In genomic region chr4:28814816-28815620, GRCm38 (mm10) we compare ENCODE assay signal across 8 mouse cellular contexts. TPM values are rescaled to one million over a fixed set of nuclear protein-coding genes. Genes with fewer than 3 reads are reported as not detected.
DNase-seq lines count a peak whose midpoint lies in the region; ATAC-seq and TF ChIP-seq lines count a peak whose summit lies in the region.

No protein-coding gene starts in this region.

- peak; percentile 43 for ATAC-seq in forebrain, embryonic 16.5 days
- peak; percentile 67 for ATAC-seq in heart, postnatal 0 days (ENCODE audit: insufficient read depth, low read depth)
- ATAC-seq in liver, postnatal 0 days: no peak
- ATAC-seq in neural tube, embryonic 14.5 days (ENCODE audit: low read depth): peak; percentile 35

- no peaks in the 10 kb centered on the region for H3K9me3 ChIP-seq in forebrain, embryonic 16.5 days (ENCODE audit: control insufficient read depth, low read length)
- H3K9me3 ChIP-seq in heart, postnatal 0 days (replicated peaks; ENCODE audit: control insufficient read depth, low read length): no peaks in the 10 kb centered on the region
- H3K9me3 ChIP-seq in liver, postnatal 0 days (ENCODE audit: low read length): no peaks in the 10 kb centered on the region
- no peaks in the 10 kb centered on the region for H3K9me3 ChIP-seq in neural tube, embryonic 14.5 days (ENCODE audit: control insufficient read depth, low read length)

- H3K27ac ChIP-seq in cerebellum, adult 2 months (ENCODE audit: insufficient read depth, low read length): peak overlapping the region; percentile 70
- H3K27ac ChIP-seq in forebrain, embryonic 16.5 days (ENCODE audit: low read length): peak overlapping the region; percentile 91
- peak overlapping the region; percentile 96 for H3K27ac ChIP-seq in heart, postnatal 0 days (ENCODE audit: low read depth)
- no peak overlapping the region for H3K27ac ChIP-seq in liver, postnatal 0 days (ENCODE audit: low read depth)
- peak overlapping the region; percentile 95 for H3K27ac ChIP-seq in neural tube, embryonic 14.5 days (ENCODE audit: low read depth, low read length)

- peak; percentile 86 for DNase-seq in Muller cell, postnatal 12 days (ENCODE audit: inconsistent ontology term)
- peak; percentile 84 to 85 for DNase-seq in cerebellum, adult 2 months
- DNase-seq in heart, postnatal 0 days (ENCODE audit: low spot score): peak; percentile 77
- DNase-seq in kidney, postnatal 36 days: peak; percentile 43 to 62
- peak; percentile 36 for DNase-seq in liver, postnatal 0 days
- DNase-seq in urinary bladder, adult 18-20 months (ENCODE audit: low spot score in 2 of 2): peak; percentile 14 to 51

- H3K36me3 ChIP-seq in forebrain, embryonic 16.5 days (ENCODE audit: control insufficient read depth, insufficient read depth): no peaks in the 10 kb centered on the region
- no peaks in the 10 kb centered on the region for H3K36me3 ChIP-seq in heart, postnatal 0 days (replicated peaks; ENCODE audit: control insufficient read depth, insufficient read depth, low read length)
- H3K36me3 ChIP-seq in liver, postnatal 0 days (replicated peaks; ENCODE audit: insufficient read depth, low read length): no peaks in the 10 kb centered on the region
- no peaks in the 10 kb centered on the region for H3K36me3 ChIP-seq in neural tube, embryonic 14.5 days (ENCODE audit: control insufficient read depth, insufficient read depth, low read length)

- H3K4me1 ChIP-seq in cerebellum, adult 2 months (ENCODE audit: control insufficient read depth, insufficient read depth, low read length): no peaks in the 10 kb centered on the region; the same call in 1 of the 2 replicates
- H3K4me1 ChIP-seq in forebrain, embryonic 16.5 days (replicated peaks; ENCODE audit: control insufficient read depth, insufficient read depth, low read length): peaks cover 3% of the 10 kb centered on the region; the same call in 1 of the 2 replicates
- H3K4me1 ChIP-seq in heart, postnatal 0 days (ENCODE audit: control insufficient read depth, insufficient read depth): no peaks in the 10 kb centered on the region
- H3K4me1 ChIP-seq in liver, postnatal 0 days (ENCODE audit: insufficient read depth): peaks cover 17% of the 10 kb centered on the region
- no peaks in the 10 kb centered on the region for H3K4me1 ChIP-seq in neural tube, embryonic 14.5 days (ENCODE audit: control insufficient read depth, insufficient read depth, low read length)

- peak overlapping the region; percentile 70 for H3K4me3 ChIP-seq in cerebellum, adult 2 months (replicated peaks; ENCODE audit: insufficient read depth, low read depth, low read length)
- peak overlapping the region; percentile 91 for H3K4me3 ChIP-seq in forebrain, embryonic 16.5 days (replicated peaks; ENCODE audit: low read length)
- H3K4me3 ChIP-seq in heart, postnatal 0 days (ENCODE audit: low read depth, low read length): peak overlapping the region; percentile 79
- peak overlapping the region; percentile 66 for H3K4me3 ChIP-seq in liver, postnatal 0 days (ENCODE audit: low read depth, low read length)
- H3K4me3 ChIP-seq in neural tube, embryonic 14.5 days (ENCODE audit: low read depth, low read length): peak overlapping the region; percentile 85

- no peak for TF ChIP-seq EP300 in heart, postnatal 0 days (IDR thresholded peaks at IDR 0.05; ENCODE audit: low read depth)
- no peak for TF ChIP-seq EP300 in liver, postnatal 0 days (IDR thresholded peaks at IDR 0.05; ENCODE audit: low read depth)

- H3K4me2 ChIP-seq in forebrain, embryonic 16.5 days (ENCODE audit: low read length): peak overlapping the region; percentile 59
- H3K4me2 ChIP-seq in heart, postnatal 0 days (ENCODE audit: low read depth, low read length): peak overlapping the region; percentile 86
- peak overlapping the region; percentile 95 for H3K4me2 ChIP-seq in liver, postnatal 0 days (ENCODE audit: low read depth, low read length)
- peak overlapping the region; percentile 73 for H3K4me2 ChIP-seq in neural tube, embryonic 14.5 days (ENCODE audit: low read depth, low read length)

- TF ChIP-seq POLR2A in cerebellum, adult 2 months (IDR thresholded peaks at IDR 0.05; ENCODE audit: borderline replicate concordance, insufficient read depth, low read length): 0 out of 2 replicates have a peak, but pooled peaks have one; percentile 35

- peak overlapping the region; percentile 92 for H3K9ac ChIP-seq in forebrain, embryonic 16.5 days (replicated peaks; ENCODE audit: low read depth, low read length)
- peak overlapping the region; percentile 72 for H3K9ac ChIP-seq in heart, postnatal 0 days (replicated peaks; ENCODE audit: low read depth, low read length)
- peak overlapping the region; percentile 30; the same call in 1 of the 2 replicates for H3K9ac ChIP-seq in liver, postnatal 0 days (replicated peaks)
- peak overlapping the region; percentile 89 for H3K9ac ChIP-seq in neural tube, embryonic 14.5 days (replicated peaks; ENCODE audit: low read depth, low read length)

- TF ChIP-seq CTCF in cerebellum, adult 2 months (IDR thresholded peaks at IDR 0.05; ENCODE audit: borderline replicate concordance, insufficient read depth, low read depth, low read length): no peak
- TF ChIP-seq CTCF in heart, postnatal 0 days (IDR thresholded peaks at IDR 0.05; ENCODE audit: low read depth): peak; percentile 36
- 0 out of 2 replicates have a peak, but pooled peaks have one; percentile 11 for TF ChIP-seq CTCF in liver, postnatal 0 days (IDR thresholded peaks at IDR 0.05; ENCODE audit: low read depth)

- WGBS in cerebellum, adult 2 months: under 1% methylated on average over 72 of the region's 72 CpGs
- WGBS in forebrain, embryonic 16.5 days: under 1% methylated on average over 63 of the region's 72 CpGs
- WGBS in heart, postnatal 0 days: under 1% methylated on average over 71 of the region's 72 CpGs
- WGBS in liver, postnatal 0 days (ENCODE audit: insufficient replicate concordance): under 1% methylated on average over 70 of the region's 72 CpGs
- WGBS in neural tube, embryonic 14.5 days: under 1% methylated on average over 69 of the region's 72 CpGs

- no peaks in the 10 kb centered on the region for H3K27me3 ChIP-seq in cerebellum, adult 2 months (ENCODE audit: control insufficient read depth, insufficient read depth, low read length)
- no peaks in the 10 kb centered on the region for H3K27me3 ChIP-seq in forebrain, embryonic 16.5 days (replicated peaks; ENCODE audit: control insufficient read depth, insufficient read depth, low read length)
- H3K27me3 ChIP-seq in heart, postnatal 0 days (ENCODE audit: control insufficient read depth, insufficient read depth, low read length): no peaks in the 10 kb centered on the region
- peaks cover 45% of the 10 kb centered on the region for H3K27me3 ChIP-seq in liver, postnatal 0 days (ENCODE audit: insufficient read depth, low read length)
- H3K27me3 ChIP-seq in neural tube, embryonic 14.5 days (ENCODE audit: control insufficient read depth, insufficient read depth, low read length): no peaks in the 10 kb centered on the region

RNA-seq across cellular contexts. Expression of gene Epha7, which starts 2.1 kb away (rescaled TPM):
- 12.4 and 12.7 TPM in 2 replicates for polyA plus RNA-seq in cerebellum, adult 2 months (2012; rRNA removed)
- 58.4 and 69.8 TPM in 2 replicates for polyA plus RNA-seq in forebrain, embryonic 16.5 days (2015; fragmentation: Nextera tagmentation; extraction: Ambion mirVana)
- 6.5 and 8.7 TPM in 2 replicates for total RNA-seq in heart, postnatal 0 days (2014; rRNA removed; ENCODE audit: low replicate concordance)
- 11.2 and 12.9 TPM in 2 replicates for polyA plus RNA-seq in heart, postnatal 0 days (2015; fragmentation: Nextera tagmentation; extraction: Ambion mirVana)
- polyA plus RNA-seq in liver, postnatal 0 days (2015; fragmentation: Nextera tagmentation; extraction: Ambion mirVana): 1.1 and 1.2 TPM in 2 replicates
- polyA plus RNA-seq in neural tube, embryonic 14.5 days (2014; fragmentation: Nextera tagmentation; extraction: Ambion mirVana): 42.7 and 54.5 TPM in 2 replicates

Comparison
In these comparisons a context has a peak if more than half of its experiments do, and no peak if none do; other contexts are left out.
1. DNase-seq: peak in every context shown above with its lines; median percentile 86 in Muller cell, postnatal 12 days; 84 in cerebellum, adult 2 months; 77 in heart, postnatal 0 days; 52 in kidney, postnatal 36 days; 36 in liver, postnatal 0 days; 32 in urinary bladder, adult 18-20 months.
2. H3K9ac ChIP-seq: peak in every context shown above with its lines; median percentile 92 in forebrain, embryonic 16.5 days; 89 in neural tube, embryonic 14.5 days; 72 in heart, postnatal 0 days; 30 in liver, postnatal 0 days.